Mouse (Mus musculus) hematopoietic stem cell, adult 5-6 weeks (primary cell): ENCODE measurements around the gene Arid1a. TPM values are rescaled to one million over a fixed set of nuclear protein-coding genes. Genes with fewer than 3 reads are reported as not detected.
"Not testable (repeated sequence)": the region's sequence is repeated elsewhere in the genome, so short reads cannot be mapped to it uniquely, and the experiment has no call there.

Source experiments
- ATAC-seq, 2 experiments: fragments of 125-278 bp in 1 of 2; replicated peaks in 1 of 2; 2 replicates each; pipeline ENCODE4 v1.8.0; 2016 to 2017; ENCODE audit warnings: inconsistent platforms in 2 of 2, mild to moderate bottlenecking in 2 of 2, moderate number of reproducible peaks in 2 of 2, low read depth in 1 of 2, moderate TSS enrichment in 1 of 2; ENCODE audit not compliant: low FRiP score in 2 of 2, poor library complexity in 2 of 2, severe bottlenecking in 2 of 2, insufficient read depth in 1 of 2, low TSS enrichment in 1 of 2
- total RNA-seq: library from RNA; stranded (forward); fragments of 172-1452, 232-1000 nt; gene quantifications from 2 replicates; pipeline ENCODE4 v1.2.3, GENCODE M21; 2017

Arid1a gene
- total RNA-seq, 1 experiment from 2014 or later: 40.4 TPM

DNA sequence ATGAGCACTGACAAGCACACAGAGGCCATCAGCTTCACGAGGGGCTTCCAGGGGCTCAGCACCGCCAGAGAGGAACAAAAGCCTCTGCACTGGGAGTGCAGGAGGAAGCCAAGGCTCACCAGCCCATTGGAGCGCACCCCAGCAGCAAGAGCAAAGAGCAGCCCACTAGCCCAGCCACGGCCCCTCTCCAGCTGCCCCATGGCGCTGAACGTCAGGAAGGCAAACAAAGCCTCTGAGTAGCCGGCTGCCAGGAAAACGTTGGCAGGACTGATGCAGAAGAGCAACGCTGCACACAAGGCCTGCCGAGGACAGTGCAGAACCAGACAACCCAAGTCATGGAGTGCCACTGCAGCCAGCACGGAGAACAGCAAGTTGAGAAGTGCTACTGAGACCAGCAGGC lies 91.5 kb downstream of the Arid1a start:
- no peak for ATAC-seq

- no peak for ATAC-seq
These were observed 93.6 kb downstream of the Arid1a start for GRCm38 (mm10) chr4:133662945-133663344.

DNA sequence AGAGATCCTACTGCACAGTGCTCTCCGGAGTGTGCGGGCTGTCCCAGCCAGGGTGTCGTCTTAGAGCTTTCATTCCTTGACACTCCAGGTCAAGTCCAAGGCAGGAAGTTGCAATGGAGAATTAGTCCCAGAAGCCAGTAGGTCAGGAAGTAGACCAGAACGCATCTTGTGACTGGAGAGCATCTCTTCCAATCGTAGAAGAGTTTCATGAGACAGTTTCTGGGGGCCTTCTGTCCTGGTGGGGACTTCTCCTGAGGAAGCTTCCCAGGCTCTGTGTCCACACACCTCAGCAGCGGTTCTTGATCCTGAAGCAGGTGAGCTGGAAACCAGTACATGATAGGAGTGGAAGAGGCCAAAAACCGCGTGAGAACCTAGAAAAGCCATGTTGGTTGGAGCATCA lies 94.1 kb downstream of the Arid1a start:
- no peak for ATAC-seq

DNA sequence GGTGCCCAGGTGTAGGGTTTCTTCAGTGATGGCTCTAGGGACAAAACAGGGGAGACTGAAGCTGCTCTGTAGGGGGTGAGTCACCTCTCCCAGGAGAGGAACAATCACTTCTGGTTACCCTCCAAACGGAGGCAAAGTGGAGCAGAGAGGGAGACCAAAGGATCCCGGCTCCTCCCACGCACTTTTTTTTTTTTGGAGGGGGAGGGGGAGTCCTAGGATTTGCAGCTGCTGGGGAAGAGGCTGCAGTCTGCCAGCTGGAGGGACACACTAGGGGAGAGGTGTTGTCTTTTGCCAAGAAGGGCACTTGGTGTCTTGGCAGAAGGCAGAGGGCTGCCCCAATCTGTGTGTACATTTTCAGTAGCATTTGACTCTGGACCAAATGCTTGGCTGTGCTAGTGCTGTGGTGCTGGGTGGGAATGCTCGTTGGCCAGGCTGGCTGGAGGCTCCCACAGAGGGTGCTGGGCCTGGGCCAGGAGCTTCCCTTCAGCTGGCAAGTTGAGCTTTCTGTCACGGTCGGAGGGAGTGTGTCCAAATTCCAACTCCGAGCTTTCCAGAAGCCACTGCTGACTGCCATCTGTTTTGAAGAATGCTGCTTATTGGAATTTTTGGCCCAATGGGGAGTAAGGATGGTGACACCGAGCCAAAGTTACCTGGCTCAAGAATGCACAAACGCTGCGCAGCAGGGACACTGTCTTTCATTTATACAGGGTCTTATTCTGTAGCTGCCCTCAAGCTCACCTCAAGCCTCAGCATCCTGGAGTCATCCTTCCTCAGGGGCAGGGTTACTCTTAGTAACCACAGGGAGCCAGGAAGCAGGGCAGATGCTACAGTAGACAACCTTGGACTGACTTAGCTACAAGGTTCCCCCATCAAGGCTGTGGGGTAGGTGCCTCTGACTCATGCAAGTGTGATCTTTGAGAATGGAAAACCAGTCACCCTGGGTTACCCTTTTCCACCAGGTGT lies 96.1 kb downstream of the Arid1a start:
- peak in 1 of 2 experiments; percentile 12; a peak in 1 of 4 replicates for ATAC-seq

DNA sequence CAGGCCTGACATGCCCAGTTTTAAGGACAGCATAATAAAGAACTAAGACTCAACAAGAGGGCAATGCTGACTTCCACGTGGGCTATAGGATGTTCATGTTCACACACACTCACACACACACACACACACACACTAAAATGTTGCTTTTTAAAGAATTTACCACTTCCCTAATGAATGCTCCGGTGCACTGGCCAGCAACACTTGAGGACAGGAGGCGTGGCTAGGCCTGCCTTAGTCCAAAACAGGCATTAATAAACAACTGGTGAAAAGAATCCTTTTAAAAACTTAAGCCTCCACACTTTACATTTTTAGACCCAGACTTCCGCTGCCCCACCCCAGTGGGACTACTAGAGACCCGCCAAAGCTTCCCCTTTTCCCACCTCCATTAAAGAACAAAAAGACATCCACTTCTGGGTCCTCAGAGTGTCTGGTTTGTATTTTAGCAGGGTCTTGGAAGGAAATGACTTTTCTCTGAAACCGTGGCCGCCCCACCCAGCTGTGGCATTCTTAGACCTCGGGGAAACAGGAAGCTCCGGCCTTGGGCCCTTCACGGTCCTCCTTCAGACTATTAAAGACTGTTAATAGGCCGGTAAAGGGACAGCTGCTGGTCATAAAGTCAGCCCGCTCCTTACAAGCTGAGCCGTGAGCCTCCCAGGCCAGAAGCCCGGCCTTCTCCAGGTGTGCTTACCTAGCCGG lies 96.9 kb downstream of the Arid1a start:
- ATAC-seq: peak; percentile 60 to 77

DNA sequence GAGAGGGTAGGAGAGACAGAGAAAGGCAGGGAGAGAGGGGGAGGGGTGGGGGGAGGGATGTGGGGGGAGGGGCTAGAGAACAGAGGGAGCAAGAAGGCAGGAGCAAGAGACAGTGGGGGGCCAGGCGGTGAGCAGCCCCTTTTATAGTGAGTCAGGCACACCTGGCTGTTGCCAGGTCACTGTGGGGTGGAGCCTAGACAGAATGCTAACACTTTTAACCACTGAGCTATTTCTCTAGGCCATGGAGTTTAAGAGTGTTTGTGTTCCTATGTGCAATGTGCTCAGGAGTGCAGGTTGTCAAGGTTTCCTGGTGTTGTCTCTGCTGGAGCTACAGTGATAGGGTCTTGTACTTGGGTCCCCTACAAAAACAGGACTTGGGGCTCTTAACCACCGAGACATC lies 97.8 kb downstream of the Arid1a start:
- ATAC-seq: no peak

DNA sequence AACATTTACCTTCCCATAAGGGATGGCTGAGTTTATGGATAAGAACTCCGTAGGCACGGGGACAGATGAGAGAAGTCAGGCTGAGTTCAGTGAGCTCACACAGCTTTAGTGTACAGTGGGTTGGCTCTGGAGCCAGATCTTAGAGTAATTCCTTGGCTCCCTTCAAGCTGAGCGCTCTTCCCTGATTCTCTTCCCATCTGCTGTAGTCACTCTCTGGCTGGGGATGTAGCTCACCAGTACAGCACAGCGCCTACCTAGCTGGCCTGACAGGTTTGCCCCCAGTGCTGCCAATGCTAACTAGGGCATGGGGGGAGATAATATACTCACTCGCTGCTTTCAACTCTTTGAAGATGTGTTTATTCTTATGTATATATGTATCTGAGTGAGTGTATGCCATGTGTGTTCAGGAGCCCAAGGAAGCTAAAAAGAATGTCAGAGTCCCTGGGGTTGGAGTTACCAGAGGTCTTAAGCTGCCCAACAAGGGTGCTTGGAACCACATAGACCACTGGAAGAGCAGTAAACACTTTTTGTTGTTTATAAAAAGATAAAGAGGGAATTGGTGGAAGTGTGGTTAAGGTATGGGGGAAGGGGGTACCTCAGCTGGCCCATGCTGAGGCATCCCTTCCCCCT lies 98.6 kb downstream of the Arid1a start:
- ATAC-seq: no peak

- ATAC-seq: no peak
These were observed 99.6 kb downstream of the Arid1a start for GRCm38 (mm10) chr4:133656997-133657396.

DNA sequence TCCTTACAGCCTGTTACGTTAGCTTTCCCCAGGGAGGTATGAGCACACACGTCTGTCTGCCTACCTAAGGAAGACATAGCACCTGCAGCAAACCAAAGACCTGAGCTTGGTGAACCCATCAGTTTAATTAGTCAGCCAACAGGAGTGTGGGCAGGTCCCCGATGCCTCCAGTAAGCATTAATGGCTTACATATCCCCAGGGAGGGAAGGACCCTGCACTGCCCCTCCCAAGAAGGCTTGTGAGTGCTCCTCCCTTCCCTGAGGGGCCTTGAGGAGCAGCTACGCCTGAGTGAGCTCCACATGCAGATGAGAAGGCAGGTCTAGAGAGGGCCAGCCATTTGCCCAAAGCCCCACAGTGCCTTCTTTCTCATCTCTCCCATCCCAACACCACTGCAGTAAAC lies 100.3 kb downstream of the Arid1a start:
- ATAC-seq: no peak

GRCm38 (mm10) chr4:133654070-133654469 lies 102.5 kb downstream of the Arid1a start:
- not testable (repeated sequence) for ATAC-seq

DNA sequence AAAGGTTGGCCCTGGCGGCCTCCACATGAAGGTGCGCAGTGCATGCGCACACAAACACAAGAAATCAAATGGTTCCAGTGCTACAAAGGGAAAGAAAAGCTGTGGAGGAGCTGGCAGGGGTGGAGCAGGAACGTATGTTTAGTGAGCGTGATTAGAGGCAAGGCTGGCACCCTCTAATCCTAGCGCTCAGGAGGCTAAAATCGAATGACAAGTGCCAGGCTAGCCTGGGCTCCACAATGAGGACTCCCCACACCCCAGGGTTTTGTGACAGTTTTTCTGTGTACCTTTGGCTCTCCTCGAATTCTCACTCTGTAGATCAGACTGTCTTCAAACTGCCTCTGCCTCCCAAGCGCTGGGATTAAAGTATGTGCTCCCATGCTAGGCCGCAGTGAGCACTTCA lies 103.8 kb downstream of the Arid1a start:
- no peak for ATAC-seq

GRCm38 (mm10) chr4:133651986-133652385 lies 104.6 kb downstream of the Arid1a start:
- no peak for ATAC-seq

DNA sequence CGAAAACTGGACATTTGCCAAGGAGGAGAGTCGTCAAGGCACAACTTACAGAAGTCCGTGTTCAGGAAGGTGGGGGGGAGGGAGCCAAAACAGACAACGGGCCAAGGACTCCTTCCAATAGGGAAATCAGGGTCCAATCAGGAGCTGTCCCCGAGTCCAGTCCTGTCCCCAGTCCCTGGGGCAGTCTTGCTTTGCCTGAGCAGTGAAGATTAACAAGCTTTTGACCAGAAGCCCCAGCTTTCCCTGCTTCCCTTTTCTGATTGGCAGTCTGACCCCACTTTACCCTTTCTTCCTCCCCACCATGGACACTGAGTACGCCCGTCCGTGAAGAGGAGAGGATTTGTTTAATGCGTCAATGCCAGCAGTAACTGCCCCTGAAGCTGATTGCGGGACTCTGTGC lies 105.1 kb downstream of the Arid1a start:
- peak in 1 of 2 experiments; percentile 29; a peak in 1 of 4 replicates for ATAC-seq

GRCm38 (mm10) chr4:133649989-133650699 lies 106.4 kb downstream of the Arid1a start, which contains the start of gene Zdhhc18:
TSS of gene Zdhhc18 (minus strand) at chr4:133650154.
- ATAC-seq: peak; percentile 91 to 96

DNA sequence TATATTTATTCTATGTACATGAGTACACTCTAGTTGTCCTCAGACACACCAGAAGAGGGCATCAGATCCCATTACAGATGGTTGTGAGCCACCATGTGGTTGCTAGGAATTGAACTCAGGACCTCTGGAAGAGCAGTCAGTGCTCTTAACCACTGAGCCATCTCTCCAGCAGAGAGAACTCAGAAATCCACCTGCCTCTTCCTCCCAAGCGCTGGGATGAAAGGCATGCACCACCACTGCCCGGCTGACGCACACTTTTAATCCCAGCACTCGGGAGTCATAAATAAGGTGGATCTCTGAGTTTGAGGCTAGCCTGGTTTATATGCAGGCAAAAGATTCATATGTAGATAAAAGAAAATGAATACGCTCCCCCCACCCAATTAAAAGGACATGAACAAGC lies 107.1 kb downstream of the Arid1a start:
- ATAC-seq: not testable (repeated sequence)

DNA sequence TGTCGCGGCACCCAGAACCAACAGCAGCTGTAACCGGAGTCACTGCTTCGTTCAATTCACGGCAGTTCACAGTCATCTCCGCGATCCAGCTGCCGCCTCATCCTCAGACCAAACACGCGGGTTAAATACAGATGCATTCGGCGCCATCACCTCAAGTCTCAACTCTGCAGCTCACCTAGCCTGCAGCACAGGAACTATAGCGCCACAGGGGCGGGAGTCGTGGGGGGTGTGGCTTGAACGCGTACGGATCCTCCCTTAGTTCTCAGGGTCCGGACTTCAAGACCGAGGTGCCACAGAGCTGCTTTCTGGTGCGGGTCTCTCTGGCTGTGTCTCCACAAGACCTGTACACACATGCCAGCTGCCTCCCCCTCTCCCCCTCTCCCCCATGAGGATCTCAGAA lies 110.9 kb downstream of the Arid1a start:
- no peak for ATAC-seq

DNA sequence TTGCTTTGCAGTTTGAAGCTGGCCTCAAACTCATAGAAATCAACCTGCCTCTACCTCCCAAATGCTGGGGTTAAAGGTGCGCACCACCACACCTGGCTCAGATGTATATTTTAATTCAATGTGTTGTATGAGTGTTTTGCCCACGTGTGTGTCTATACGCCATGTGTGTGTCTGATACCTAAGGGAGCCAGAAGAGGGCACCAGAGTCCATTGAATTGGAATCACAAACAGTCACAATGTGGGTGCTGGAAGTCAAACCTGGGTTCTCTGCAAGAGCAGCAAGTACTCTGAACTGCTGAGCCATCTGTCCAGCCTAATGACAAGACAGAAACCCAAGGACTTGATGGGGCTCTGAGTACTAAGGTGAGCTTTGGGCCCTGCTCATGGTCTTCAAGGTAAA lies 111.4 kb downstream of the Arid1a start:
- no peak for ATAC-seq
